Mouse (Mus musculus): ENCODE results near the gene Izumo1r. TPM values are rescaled to one million over a fixed set of nuclear protein-coding genes. Genes with fewer than 3 reads are reported as not detected.

Izumo1r gene
- polyA plus RNA-seq, 1 experiment from 2014 or later: 0.54 TPM

DNA sequence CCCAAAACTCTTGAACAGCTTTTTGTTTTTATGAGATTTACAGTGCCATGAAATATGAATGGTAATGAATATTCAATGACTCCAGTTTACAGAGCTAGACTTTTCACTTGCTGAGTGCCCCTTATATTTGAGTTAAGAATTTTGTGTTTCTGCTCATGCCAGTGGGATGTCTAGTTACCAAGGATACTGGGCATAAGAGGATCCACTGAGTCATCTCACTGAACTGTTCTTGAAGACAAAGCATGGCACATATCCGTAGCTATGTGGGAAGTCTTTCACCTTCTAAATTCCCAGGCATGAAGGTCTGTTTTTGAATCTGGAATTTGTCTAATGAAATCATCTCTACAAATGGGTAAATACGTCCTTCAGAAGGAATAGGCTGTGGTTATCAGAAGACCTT is 8.3 kb upstream of the Izumo1r start:
- Histone ChIP-seq H3K4me1 (replicated peaks; ENCODE audit: control insufficient read depth, insufficient read depth, low read length) (peaks cover 4% of the 10 kb centered on the region; the same call in 1 of the 2 replicates), H3K27me3 (ENCODE audit: control insufficient read depth, insufficient read depth, low read depth, low read length) (no peaks in the 10 kb centered on the region), H3K36me3 (ENCODE audit: control insufficient read depth, insufficient read depth, low read length) (no peaks in the 10 kb centered on the region), H3K9me3 (ENCODE audit: control insufficient read depth, low read length) (no peaks in the 10 kb centered on the region), H3K9ac (ENCODE audit: low read length) (no peak overlapping the region), H3K4me3 (ENCODE audit: low read length) (no peak overlapping the region), H3K4me2 (ENCODE audit: low read depth, low read length) (no peak overlapping the region), H3K27ac (ENCODE audit: low read length) (no peak overlapping the region)
- 66% methylated on average over 2 of the region's 2 CpGs for WGBS
- no peak for ATAC-seq (ENCODE audit: low read depth)

GRCm38 (mm10) chr9:14909981-14910380 is 6.2 kb upstream of the Izumo1r start:
- no peaks in the 10 kb centered on the region for H3K27me3 ChIP-seq (ENCODE audit: control insufficient read depth, insufficient read depth, low read depth, low read length)
- WGBS: 59% methylated on average over 5 of the region's 5 CpGs

DNA sequence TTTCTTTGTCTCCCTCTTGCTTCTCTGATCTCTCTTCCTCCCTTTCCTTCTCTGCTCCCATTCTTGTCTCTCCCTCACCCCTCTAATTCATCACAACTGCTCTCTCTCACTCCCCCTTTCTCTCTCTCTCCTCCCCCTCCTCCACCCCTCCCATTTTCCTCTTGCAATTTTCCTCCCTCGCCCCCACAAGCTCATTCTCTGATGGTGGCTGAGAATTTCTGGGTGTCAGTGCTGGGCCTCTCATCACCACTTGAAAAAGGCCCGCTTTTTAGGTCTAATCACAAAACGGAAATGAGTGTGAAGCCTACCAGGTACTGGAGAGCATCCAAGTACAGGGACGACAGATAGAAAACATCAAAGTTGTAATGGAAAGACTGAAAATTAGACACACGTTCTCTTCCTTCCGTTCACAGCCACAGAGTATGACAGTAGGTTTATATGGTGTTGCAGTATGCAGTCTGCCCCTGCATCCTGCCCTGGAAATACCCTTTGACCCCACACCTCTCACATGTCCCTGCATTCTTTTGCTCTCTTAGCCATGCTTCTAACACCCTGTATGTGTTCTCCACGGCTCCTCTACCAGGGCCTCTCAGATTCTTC is 4.2 kb upstream of the Izumo1r start:
- Histone ChIP-seq H3K27me3 (ENCODE audit: control insufficient read depth, insufficient read depth, low read depth, low read length) (no peaks in the 10 kb centered on the region), H3K4me2 (ENCODE audit: low read depth, low read length) (no peak overlapping the region), H3K4me1 (replicated peaks; ENCODE audit: control insufficient read depth, insufficient read depth, low read length) (peaks cover 20% of the 10 kb centered on the region), H3K36me3 (ENCODE audit: control insufficient read depth, insufficient read depth, low read length) (no peaks in the 10 kb centered on the region), H3K9ac (ENCODE audit: low read length) (no peak overlapping the region), H3K27ac (ENCODE audit: low read length) (no peak overlapping the region; the same call in 1 of the 2 replicates), H3K4me3 (ENCODE audit: low read length) (no peak overlapping the region), H3K9me3 (ENCODE audit: control insufficient read depth, low read length) (no peaks in the 10 kb centered on the region)
- ATAC-seq (ENCODE audit: low read depth): peak; percentile 56
- WGBS: 20% methylated on average over 7 of the region's 7 CpGs

More at GRCm38 (mm10) chr9:14909981-14910380, 6.2 kb upstream of the Izumo1r start:
- Histone ChIP-seq H3K9ac (ENCODE audit: low read length) (no peak overlapping the region), H3K36me3 (ENCODE audit: control insufficient read depth, insufficient read depth, low read length) (no peaks in the 10 kb centered on the region), H3K4me1 (replicated peaks; ENCODE audit: control insufficient read depth, insufficient read depth, low read length) (peaks cover 13% of the 10 kb centered on the region), H3K4me3 (ENCODE audit: low read length) (no peak overlapping the region), H3K9me3 (ENCODE audit: control insufficient read depth, low read length) (no peaks in the 10 kb centered on the region), H3K4me2 (ENCODE audit: low read depth, low read length) (no peak overlapping the region), H3K27ac (ENCODE audit: low read length) (no peak overlapping the region)
- ATAC-seq (ENCODE audit: low read depth): no peak

- Histone ChIP-seq H3K4me3 (ENCODE audit: low read length) (no peak overlapping the region), H3K4me2 (ENCODE audit: low read depth, low read length) (no peak overlapping the region), H3K27me3 (ENCODE audit: control insufficient read depth, insufficient read depth, low read depth, low read length) (no peaks in the 10 kb centered on the region), H3K9ac (ENCODE audit: low read length) (no peak overlapping the region), H3K36me3 (ENCODE audit: control insufficient read depth, insufficient read depth, low read length) (no peaks in the 10 kb centered on the region), H3K4me1 (replicated peaks; ENCODE audit: control insufficient read depth, insufficient read depth, low read length) (peaks cover 25% of the 10 kb centered on the region), H3K9me3 (ENCODE audit: control insufficient read depth, low read length) (no peaks in the 10 kb centered on the region), H3K27ac (ENCODE audit: low read length) (no peak overlapping the region)
- 34% methylated on average over 3 of the region's 3 CpGs for WGBS
- no peak for ATAC-seq (ENCODE audit: low read depth)
Measured at GRCm38 (mm10) chr9:14905956-14906355, 2.2 kb upstream of the Izumo1r start.

- no peaks in the 10 kb centered on the region for H3K9me3 ChIP-seq (ENCODE audit: control insufficient read depth, low read length)
- no peak overlapping the region for H3K9ac ChIP-seq (ENCODE audit: low read length)
- H3K27me3 ChIP-seq (ENCODE audit: control insufficient read depth, insufficient read depth, low read depth, low read length): no peaks in the 10 kb centered on the region
- H3K36me3 ChIP-seq (ENCODE audit: control insufficient read depth, insufficient read depth, low read length): no peaks in the 10 kb centered on the region
- ATAC-seq (ENCODE audit: low read depth): no peak
- H3K4me2 ChIP-seq (ENCODE audit: low read depth, low read length): no peak overlapping the region
- H3K27ac ChIP-seq (ENCODE audit: low read length): no peak overlapping the region
- WGBS: 29% methylated on average over 9 of the region's 9 CpGs
- peaks cover 25% of the 10 kb centered on the region for H3K4me1 ChIP-seq (replicated peaks; ENCODE audit: control insufficient read depth, insufficient read depth, low read length)
- H3K4me3 ChIP-seq (ENCODE audit: low read length): no peak overlapping the region
Measured at GRCm38 (mm10) chr9:14904741-14905475, 1.2 kb upstream of the Izumo1r start.

GRCm38 (mm10) chr9:14903006-14903405 is 743 bp downstream of the Izumo1r start:
- Histone ChIP-seq H3K4me2 (ENCODE audit: low read depth, low read length) (no peak overlapping the region), H3K36me3 (ENCODE audit: control insufficient read depth, insufficient read depth, low read length) (no peaks in the 10 kb centered on the region), H3K4me1 (replicated peaks; ENCODE audit: control insufficient read depth, insufficient read depth, low read length) (peaks cover 23% of the 10 kb centered on the region), H3K27ac (ENCODE audit: low read length) (no peak overlapping the region), H3K4me3 (ENCODE audit: low read length) (no peak overlapping the region), H3K9me3 (ENCODE audit: control insufficient read depth, low read length) (no peaks in the 10 kb centered on the region), H3K27me3 (ENCODE audit: control insufficient read depth, insufficient read depth, low read depth, low read length) (no peaks in the 10 kb centered on the region), H3K9ac (ENCODE audit: low read length) (no peak overlapping the region)
- ATAC-seq (ENCODE audit: low read depth): no peak
- WGBS: 87% methylated on average over 3 of the region's 3 CpGs

DNA sequence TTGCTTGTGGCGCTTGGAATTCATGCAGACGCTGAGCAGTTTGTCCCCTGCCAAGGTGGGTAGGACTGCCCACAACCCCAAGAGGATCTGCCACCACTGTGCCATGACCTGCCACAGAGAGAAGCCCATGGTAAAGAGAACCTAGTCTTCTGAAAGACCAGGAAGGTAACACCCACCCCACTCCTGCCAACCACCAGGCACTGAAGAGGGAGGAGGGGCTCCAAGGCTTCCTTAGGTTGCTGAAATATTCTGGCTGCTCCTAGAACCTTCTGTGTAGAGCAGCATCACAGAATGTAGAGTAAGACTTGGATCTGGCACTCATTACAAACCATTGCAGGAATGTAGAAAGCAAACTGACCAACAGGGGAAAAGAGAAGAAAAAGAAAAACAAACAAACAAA is 1.3 kb downstream of the Izumo1r start:
- no peaks in the 10 kb centered on the region for H3K27me3 ChIP-seq (ENCODE audit: control insufficient read depth, insufficient read depth, low read depth, low read length)
- no peak for ATAC-seq (ENCODE audit: low read depth)

DNA sequence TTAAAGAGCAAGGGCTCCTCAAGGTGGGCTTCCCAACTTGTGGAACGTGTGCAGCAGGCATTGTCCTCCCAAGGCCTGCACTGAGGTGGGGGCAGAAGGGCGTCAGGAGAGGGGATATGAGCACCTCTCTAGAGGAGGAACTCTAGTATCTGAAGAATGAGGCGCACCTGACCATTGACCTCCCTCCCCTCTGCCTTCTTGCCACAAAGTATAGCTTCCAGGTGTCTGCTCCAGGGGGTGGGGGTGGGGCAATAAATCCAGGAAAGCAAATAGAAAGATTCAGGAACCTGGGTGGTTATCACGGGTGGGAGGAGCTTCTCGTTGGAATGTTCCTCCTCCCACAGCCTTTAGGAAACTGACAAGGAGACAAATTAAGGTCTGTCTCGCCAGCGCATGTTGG is 2.0 kb downstream of the Izumo1r start:
- Histone ChIP-seq H3K27me3 (ENCODE audit: control insufficient read depth, insufficient read depth, low read depth, low read length) (no peaks in the 10 kb centered on the region), H3K27ac (ENCODE audit: low read length) (no peak overlapping the region), H3K36me3 (ENCODE audit: control insufficient read depth, insufficient read depth, low read length) (no peaks in the 10 kb centered on the region), H3K9me3 (ENCODE audit: control insufficient read depth, low read length) (no peaks in the 10 kb centered on the region), H3K4me2 (ENCODE audit: low read depth, low read length) (no peak overlapping the region), H3K4me1 (replicated peaks; ENCODE audit: control insufficient read depth, insufficient read depth, low read length) (peaks cover 20% of the 10 kb centered on the region), H3K4me3 (ENCODE audit: low read length) (no peak overlapping the region), H3K9ac (ENCODE audit: low read length) (no peak overlapping the region)
- 40% methylated on average over 7 of the region's 7 CpGs for WGBS
- ATAC-seq (ENCODE audit: low read depth): no peak

More for the DNA sequence above, 1.3 kb downstream of the Izumo1r start:
- Histone ChIP-seq H3K27ac (ENCODE audit: low read length) (no peak overlapping the region), H3K4me2 (ENCODE audit: low read depth, low read length) (no peak overlapping the region), H3K9ac (ENCODE audit: low read length) (no peak overlapping the region), H3K4me3 (ENCODE audit: low read length) (no peak overlapping the region), H3K4me1 (replicated peaks; ENCODE audit: control insufficient read depth, insufficient read depth, low read length) (peaks cover 20% of the 10 kb centered on the region), H3K36me3 (ENCODE audit: control insufficient read depth, insufficient read depth, low read length) (no peaks in the 10 kb centered on the region), H3K9me3 (ENCODE audit: control insufficient read depth, low read length) (no peaks in the 10 kb centered on the region)
- 79% methylated on average over 2 of the region's 2 CpGs for WGBS

DNA sequence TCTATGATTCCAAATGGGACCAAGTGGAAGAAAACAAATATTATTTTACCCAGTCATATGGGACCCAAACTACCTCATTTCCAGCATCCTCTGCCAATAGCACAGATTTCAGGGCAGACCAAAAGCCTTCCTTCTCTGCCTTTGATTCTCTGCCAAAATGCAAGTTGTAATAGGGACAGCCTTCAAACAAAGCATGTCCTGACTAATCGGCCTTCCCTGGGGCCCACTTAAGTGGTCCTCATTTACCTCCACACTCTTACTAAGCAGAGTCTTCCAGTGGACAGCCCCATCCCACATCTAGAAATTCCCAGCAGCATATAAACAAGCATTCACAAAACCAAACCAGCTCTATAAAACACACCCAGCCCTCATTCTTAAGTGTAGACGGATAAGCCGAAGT is 6.6 kb downstream of the Izumo1r start:
- peaks cover 2% of the 10 kb centered on the region; the same call in 1 of the 2 replicates for H3K9me3 ChIP-seq (ENCODE audit: control insufficient read depth, low read length)
- no peak overlapping the region for H3K9ac ChIP-seq (ENCODE audit: low read length)
- peaks cover 4% of the 10 kb centered on the region; the same call in 1 of the 2 replicates for H3K4me1 ChIP-seq (replicated peaks; ENCODE audit: control insufficient read depth, insufficient read depth, low read length)
- H3K27ac ChIP-seq (ENCODE audit: low read length): no peak overlapping the region
- H3K27me3 ChIP-seq (ENCODE audit: control insufficient read depth, insufficient read depth, low read depth, low read length): no peaks in the 10 kb centered on the region
- 47% methylated on average over 3 of the region's 3 CpGs for WGBS
- no peaks in the 10 kb centered on the region for H3K36me3 ChIP-seq (ENCODE audit: control insufficient read depth, insufficient read depth, low read length)
- no peak for ATAC-seq (ENCODE audit: low read depth)
- H3K4me2 ChIP-seq (ENCODE audit: low read depth, low read length): no peak overlapping the region
- H3K4me3 ChIP-seq (ENCODE audit: low read length): no peak overlapping the region

Measured in lung, embryonic 16.5 days (tissue).